Mouse (Mus musculus) 3134 (cell line): ENCODE measurements at regions not wholly inside any gene's neighbourhood (a gene's known extent, or its start where the extent isn't known, plus 50 kb on each side); places are given as distances from the start of the nearest gene placed in this dataset.

Experiments used
- DNase-seq: peaks from one replicate; pipeline ENCODE4 v3.0.0-alpha.2; 2011; ENCODE audit warnings: low spot score; ENCODE audit not compliant: insufficient read length; ENCODE audit errors: extremely low read depth

DNA sequence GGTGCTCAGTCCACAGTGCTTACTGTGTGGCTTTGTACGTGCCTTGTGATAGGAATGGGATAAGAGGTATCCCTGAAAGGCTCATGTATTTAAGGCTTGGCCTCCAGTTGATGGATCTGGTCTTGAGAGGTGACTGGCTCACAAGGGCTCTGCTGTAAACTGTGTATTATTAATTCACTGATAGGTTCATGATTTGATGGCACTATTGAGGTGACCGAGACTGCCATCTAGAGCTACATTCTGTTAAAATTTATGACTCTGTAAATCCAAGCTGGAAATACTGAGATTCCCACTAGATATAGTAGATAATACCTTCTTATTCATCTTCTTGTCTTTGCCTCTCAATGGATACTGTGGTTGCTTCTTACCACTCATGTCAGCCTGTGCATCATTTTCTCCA is 367.4 kb upstream of the Hnrnpa3 start:
- no peak for DNase-seq

DNA sequence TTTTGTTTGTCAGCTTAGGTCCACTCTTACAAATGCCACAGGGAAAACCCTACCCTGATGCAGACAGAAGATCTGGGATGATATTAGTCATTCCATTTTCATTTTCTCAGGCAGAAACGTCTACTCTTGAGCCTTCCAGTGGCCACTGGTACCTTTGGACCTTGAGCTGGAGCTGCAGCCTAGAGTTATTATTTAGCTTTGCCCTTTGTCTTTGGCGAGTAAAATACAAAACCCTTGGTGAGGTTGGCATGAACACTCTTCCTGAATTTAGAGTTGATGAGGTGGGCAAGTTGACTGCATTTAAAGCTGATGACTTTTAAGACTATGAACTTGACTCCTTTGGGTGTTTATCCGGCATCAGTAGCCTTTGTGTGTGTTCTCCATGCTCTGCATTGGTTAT is 352.2 kb upstream of the Hnrnpa3 start:
- no peak for DNase-seq

DNA sequence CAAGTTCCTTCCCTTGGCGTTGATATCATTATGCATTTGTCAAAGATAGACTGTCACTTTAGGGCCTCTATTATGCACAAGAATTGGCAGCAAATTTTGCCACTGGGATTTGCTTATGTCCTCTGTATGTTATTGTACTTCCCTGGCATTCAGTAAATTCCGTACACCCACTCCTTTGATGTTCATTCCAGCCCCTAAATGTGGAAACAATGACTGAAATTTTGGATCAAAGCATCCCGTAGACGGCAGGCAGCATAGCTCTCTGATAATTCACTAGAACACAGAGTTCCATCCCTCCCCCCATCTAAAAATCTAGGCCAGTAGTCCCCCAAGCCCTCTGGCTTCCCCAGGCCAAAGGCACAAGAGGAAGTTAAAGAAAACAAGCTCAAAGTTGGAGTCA is 347.9 kb upstream of the Hnrnpa3 start:
- no peak for DNase-seq

DNA sequence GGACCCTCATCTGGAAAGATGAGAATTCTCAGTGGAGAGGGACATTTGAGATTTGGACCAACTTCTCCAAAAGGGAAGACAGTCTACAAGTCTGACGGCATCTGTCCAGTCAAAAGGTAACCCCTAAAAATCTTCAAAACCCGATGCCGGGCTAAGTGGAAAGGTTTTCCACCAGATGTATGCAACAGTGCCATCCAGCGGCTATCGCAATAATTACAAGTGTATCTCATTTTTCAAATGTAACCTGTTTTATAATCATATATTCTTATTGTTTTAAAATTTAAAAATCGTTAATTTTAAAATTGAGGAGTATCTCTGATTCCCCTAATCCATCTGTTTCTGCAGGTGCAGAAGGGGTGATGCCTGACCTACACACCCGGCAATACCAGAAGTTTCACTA is 346.8 kb upstream of the Hnrnpa3 start:
- no peak for DNase-seq

DNA sequence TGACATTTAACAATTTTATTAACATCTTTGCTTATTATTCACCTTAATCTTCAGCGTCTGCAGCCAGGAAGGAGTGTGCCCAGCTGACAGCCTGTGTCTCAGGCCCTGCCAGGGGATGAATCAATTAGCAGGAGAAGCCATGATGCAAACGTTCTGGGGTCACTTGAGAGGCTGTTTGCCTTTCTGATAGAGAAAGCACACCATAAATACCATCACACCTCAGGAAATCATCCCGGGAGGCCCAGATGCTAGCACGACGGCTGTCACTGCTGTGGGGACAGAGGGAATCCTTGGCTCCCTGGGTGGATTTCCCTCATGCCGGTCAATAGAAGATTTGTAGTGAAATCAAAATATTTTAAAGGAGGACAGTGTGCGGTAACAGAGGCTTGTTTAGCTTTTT is 343.7 kb upstream of the Hnrnpa3 start:
- no peak for DNase-seq

DNA sequence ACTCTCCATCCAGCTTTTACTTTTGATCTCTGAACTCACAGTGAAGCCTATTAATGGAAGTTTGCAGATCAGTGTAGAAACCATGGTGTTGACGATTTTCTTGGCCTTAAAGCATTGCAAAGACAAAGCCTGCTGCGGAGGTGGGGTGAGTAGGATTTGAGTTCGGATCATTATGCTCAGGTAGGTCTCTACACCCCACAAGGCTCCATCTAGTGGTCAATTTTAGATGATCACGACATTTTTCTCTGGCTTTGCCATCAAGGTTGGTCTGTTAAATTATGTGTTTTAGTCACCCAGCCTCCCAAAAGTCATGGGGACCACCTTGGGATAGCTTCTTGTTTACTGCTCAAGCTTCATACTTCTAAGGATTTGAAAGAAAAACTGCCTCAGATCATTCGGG is 340.9 kb upstream of the Hnrnpa3 start:
- DNase-seq = no peak

DNA sequence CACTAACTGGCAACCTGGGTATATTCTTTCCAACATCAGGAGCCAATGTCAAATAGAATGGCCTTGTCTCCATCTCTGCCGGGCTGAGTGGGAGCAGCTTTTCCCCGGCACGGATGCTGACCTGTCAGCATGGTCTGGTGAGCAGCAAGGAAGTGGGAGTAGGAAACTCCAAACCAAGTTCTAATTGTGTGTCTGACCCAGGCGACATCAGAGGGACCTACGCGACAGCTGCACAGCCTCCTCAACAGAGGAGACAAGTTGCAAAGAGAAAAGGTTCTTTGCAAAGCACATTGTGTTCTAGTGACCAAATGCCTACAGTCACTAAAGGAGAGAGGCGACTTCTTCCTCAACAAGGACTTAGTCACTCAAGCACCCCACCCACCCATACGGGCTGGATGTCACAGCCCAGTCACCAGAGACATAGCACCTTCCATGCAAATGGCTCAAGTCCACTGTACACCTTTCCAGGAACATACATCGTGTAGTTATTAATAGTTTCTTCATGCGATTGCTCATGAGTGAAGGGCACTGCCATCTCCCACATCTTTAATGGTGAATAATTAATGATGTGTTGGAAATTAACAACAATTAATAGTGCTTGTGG is 334.8 kb upstream of the Hnrnpa3 start:
- DNase-seq = no peak

DNA sequence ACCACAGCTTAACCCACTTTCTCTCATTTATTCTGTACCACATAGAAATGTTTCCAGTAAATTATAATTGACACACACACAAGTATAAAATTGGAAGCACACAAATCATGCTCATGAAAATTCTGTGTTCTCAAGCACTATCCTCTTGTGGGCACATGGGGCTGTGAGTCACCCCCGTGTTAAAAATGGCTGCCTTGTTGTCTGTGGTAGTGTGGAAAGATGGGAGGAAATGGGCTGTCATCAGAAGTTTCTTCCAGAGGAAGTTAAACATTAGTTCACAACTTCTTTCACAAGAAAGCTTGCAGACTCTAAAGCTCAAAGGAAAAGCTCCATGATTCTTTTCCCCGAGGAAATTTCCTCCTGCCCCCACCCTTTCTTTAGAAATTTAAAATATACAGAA is 329.5 kb upstream of the Hnrnpa3 start:
- DNase-seq = no peak

DNA sequence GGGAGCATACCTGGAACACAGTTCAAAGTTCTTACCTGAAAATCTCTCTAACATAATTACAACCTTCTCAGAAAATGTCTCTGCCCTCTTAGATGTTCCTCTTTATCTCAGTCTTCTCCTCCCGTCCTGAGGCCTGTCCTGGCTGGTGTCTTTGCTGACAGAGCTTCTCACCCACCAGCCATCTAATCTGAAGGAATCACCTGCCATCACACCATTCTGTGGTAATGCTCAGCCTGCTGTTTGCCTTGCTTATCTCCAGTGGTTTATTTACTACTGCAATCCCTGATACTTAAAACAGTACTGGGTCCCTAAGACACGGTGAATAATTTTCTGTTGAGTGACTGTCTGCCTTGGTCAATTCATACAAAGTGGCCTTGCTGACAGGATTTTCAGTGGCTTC is 317.8 kb upstream of the Hnrnpa3 start:
- DNase-seq = no peak

DNA sequence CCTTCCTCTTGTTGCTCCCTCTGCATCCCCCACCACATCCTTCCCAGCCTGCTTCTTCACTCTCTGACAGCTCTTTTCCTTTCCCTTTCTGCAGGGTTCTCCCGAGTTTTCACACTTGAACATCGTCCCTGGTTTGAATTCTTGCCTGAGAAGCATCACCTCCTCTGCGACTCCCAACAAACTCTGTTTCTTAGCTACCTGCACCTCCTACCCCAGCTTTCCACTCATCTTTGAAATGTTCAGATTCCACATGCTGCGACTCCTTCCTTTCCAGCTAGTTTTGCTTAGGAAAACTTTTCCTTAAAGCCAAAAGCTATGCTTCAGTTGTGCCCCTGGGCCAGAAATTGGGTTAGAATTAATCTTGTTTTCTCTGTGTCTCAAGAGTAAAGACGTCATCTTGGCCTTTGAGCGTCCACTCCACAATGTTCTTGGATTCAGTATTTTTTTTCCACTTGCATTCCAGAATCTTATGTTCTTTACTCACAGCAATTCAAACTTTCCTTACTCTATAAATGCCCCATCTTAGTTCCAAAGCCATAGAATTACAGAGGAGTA is 317.3 kb upstream of the Hnrnpa3 start:
- DNase-seq = no peak

DNA sequence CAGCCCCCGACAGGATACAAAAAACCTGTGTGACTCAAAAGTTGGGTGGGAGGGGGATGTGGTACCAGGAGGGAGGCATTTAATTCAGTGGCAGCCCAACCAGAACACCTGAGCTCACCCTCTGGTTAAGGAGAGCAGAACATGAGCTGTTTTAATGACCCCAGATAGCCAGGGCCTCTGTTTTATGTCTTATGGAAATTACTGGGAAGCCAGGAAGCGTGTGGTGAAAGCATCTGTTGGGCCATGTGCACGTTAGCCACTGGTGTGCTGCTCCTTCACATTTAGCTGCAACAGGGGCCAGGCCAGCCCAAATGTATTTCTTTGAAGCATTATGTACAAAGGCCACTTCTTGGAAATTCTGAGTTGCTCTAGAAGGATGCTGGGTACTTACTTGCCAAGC is 308.2 kb upstream of the Hnrnpa3 start:
- DNase-seq = no peak

DNA sequence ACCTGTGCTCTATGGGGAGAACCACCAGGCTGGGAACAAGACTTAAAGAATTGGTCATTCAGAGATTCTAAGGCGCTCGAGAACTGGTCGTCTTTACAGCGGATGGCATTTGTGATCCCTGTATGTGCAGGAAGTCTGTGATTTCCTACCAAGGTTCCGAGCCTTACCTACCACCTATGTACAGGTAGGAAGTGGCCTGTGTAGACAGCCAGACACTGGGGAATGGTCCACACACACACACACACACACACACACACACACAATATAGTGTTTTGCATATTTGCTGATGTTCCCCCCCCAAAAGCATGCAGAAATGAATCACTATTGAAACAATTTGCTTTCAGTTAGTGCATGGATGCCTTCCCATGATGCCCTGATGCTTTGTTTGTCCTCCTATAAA is 307.1 kb upstream of the Hnrnpa3 start:
- DNase-seq = no peak

DNA sequence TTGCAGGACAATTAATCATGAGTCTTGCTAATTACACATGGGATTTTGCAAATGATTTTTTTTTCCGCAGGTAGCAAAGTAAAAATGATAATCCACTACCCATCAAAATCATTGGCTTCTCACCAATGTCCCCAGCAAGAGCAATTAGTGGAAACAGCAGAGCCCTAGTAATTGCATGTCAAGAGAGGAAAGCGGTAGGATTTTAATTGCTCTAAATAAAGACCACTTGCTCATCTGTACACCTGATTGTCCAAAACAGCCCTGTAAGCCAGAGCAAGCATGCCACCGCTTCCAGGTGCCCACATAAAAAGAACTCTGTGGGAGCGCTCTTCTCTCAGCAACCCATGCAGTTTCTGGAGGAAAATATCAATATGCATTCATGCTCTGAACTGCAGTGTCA is 306.5 kb upstream of the Hnrnpa3 start:
- no peak for DNase-seq

DNA sequence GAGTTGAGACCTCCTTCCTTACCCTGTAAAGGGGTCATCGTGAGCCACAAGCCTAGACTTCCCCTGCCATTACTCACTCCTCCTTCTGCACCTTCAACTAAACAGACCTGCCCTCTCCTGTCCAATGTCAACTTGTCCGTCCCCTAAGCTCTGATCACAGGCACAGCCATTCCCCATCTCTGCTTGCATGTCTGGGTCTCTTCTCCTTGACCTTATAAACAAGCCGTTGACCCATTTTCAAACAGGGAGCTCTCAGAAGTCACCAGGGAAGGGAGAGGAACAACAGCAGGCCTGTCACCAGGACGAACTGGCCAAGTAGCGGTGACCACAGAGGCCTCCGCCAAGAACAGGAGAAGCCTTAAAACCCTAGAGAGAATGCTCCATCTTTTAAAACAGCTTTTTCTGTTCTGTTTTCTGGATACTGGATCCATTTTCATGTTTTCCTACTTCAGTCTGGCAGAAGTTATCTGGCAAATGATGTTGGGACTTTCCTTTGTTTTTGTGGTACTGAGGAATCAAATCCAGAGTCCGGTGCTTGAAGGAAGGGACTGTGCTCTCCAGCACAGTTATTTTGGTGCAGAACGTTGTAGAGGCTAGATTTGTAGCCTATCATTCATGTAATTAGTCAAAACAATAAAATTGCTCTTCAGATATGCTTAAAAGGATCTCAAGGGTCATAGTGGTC is 302.2 kb upstream of the Hnrnpa3 start:
- DNase-seq = no peak

DNA sequence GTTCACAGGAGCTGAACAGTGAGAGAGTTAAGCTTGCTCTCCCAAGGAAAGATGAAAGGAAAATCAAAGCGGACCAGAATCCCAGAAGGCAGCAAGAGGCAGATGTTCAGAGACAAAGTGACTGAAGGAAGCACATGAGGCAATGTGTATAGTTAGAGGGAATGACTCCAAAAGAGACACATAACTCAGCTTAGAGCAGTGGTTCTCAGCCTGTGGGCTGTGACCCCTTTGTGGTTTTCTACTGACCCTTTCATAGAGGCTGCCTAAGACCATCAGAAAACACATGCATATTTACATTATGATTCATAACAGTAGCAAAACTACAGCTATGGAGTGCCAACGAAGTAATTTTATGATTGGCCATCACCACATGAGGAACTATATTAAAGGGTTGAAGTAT is 301.5 kb upstream of the Hnrnpa3 start:
- DNase-seq = peak; percentile 15

DNA sequence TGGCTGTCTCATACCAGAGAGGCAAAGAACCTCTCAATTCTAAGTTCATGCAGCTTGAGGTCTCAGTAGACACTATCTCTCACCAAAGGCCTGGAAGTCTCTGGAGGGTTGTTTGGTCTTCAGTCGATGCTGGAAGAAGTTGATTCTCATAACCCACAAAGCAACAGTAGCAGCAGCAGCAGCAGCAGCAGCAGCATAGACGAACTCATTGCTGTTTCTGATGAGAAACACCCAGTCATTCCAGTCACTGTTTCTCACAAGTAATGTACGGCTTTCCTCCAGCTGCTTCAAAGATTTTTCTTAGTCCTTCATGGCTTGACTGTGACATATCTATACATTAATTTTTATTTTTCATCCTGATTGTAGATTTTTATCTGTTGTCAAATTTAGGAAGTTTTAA is 298.1 kb upstream of the Hnrnpa3 start:
- no peak for DNase-seq

DNA sequence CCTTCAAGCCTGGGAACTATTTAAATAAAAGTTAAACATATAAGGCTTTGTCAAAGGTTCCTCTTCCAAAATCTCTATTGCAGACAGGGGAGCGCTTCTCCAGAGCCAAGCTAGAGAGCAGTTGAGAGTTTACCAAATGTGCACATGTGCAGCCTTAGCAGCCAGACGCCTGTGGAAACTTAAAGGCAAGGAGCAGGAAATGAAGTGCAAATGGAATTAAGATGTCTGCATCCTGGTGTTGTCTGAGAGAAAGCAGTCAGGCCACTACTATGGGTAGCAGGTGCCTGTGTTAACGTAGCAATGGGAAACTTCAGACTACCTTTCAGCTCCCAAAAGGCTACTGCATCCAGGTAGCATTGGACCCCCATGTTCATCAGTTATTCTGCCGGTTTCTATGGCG is 282.4 kb upstream of the Hnrnpa3 start:
- DNase-seq = no peak

DNA sequence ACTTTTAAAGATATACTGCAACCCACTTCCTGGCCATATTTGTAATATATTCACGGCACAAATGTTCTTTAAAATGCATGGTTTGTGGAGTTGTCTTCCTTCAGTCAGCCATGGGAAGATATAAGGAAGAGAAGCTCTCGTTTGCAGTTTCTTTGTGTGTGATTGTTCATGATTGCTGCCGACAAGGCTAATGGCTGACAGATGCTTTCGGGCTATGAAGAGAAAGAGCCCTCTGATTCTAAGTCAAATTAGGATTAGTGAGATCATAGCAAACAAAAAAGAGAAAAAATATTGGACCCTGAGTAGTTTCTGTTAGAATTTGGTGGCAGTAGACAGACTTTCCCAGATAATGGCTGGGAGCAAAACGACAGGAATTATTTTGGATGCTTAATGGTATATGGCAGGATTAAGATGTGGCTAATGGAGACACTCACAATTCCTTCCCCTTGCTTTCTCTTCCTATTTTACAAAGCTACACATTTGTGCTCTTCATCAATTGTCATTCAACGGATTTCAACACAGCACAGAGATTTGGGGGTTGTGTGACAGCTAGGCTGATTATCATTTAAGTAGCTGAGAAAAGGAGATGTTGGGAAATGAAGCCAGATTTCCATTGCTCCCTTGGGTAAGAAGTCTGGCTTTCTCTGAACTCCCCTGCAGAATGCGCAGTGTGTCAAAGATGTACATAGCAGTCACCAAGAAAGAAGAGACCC is 273.4 kb upstream of the Hnrnpa3 start:
- DNase-seq = no peak

DNA sequence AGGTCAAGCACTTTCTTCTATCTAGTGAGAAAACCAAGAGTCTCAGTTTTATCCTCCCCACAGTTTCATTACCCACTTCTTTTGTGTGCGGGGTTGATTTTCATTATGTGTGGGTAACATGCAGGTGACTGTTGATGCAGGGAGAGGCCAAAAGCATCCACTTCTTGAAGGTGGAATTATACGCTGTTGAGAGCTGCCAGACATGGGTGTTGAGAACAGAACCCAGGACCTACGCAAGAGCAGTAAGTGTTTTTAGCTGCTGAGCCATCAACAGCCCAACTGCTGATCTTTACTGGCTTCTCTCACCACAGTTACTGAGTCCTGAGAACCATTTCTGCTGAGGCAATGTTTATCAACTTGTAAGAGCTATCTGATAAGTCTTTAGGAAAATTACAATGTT is 272.4 kb upstream of the Hnrnpa3 start:
- DNase-seq = no peak

DNA sequence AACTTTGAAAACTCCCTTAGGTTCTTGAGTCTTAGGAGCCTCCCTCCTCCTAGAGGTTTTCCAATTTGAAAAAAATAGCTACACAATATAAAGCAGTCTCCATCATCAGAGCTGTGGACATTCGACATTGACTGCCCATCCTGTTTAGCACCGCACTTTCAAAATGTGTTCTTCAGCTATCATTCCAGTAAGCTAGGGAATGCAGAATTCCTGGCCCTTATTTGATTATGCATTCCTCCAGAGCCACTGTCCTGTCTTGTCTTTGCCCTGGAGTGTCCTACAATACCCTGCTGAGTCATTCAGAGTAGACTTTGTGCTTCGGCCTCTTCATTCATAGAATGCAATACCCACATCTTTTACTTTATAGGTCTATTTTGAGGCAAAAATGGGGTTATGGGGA is 267.0 kb upstream of the Hnrnpa3 start:
- no peak for DNase-seq

DNA sequence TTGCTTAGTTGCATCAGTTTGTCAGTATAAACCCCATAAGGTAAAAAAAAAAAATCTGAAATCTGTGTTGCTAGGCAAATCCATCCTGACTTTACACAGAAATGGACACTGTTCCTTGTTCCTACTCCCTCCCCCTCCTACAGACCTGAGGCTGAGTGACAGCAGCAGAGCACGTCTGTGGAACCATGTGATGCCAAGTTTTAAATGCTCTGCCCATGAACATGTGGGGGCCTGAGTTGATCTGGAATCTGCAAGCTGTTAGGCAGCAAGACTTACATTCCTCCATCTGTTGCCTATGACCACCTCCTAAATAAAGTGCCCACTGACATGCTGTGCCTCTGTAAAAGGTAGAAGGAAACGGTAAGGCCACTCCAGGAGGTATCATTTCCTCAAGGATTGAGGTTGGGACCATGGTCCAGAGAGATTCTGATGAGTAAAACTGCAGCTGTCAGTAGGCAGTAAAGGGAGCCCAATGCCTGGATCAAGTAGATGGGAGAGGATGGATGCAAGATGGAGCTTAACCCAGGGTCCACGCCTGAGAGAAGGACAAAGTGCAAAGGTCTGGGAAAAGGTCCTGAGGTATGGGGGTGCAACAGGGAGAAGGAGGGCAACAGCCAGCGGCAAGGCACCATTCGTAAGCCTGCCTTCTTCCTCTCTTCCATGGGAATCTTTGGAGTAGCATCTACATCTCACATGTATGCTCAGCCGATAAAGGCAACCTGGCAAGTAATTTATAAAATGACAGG is 264.0 kb upstream of the Hnrnpa3 start:
- DNase-seq = no peak
